Mouse (Mus musculus) E14TG2a.4 (cell line): Measurements from ENCODE around the gene Hspb11.

Source experiments
- CTCF ChIP-seq: conservative IDR thresholded peaks from 2 replicates; pipeline ENCODE4 v1.5.1; 2014; ENCODE audit warnings: low read length
- NANOG ChIP-seq: IDR thresholded peaks from 2 replicates; pipeline ENCODE4 v1.6.1; 2014; ENCODE audit warnings: borderline replicate concordance, low read length, mixed read lengths

- TF ChIP-seq CTCF (no peak), NANOG (no peak)
Measured at GRCm38 (mm10) chr4:107328530-107328929, 75.1 kb downstream of the Hspb11 start.
